Mouse (Mus musculus): Measurements from ENCODE around the gene Rilpl1. TPM values are rescaled to one million over a fixed set of nuclear protein-coding genes. Genes with fewer than 3 reads are reported as not detected.

Rilpl1 gene
- total RNA-seq, 1 experiment: 10.1 TPM

GRCm38 (mm10) chr5:124518648-124519047 lies 12.5 kb downstream of the Rilpl1 start:
- H3K27ac ChIP-seq (ENCODE audit: insufficient read depth, low read depth, low read length, poor library complexity, severe bottlenecking): no peak overlapping the region
- peaks cover 7% of the 10 kb centered on the region; the same call in 1 of the 2 replicates for H3K36me3 ChIP-seq (ENCODE audit: control insufficient read depth, insufficient read depth, low read length, poor library complexity, severe bottlenecking)
- no peaks in the 10 kb centered on the region for H3K4me1 ChIP-seq (ENCODE audit: control insufficient read depth in 2 of 2, insufficient read depth in 2 of 2, low read length in 2 of 2, poor library complexity in 1 of 2)
- H3K9me3 ChIP-seq (ENCODE audit: control insufficient read depth, insufficient read depth, low read depth, low read length): no peaks in the 10 kb centered on the region
- no peak overlapping the region for H3K9ac ChIP-seq (ENCODE audit: insufficient read depth, low read depth, low read length, poor library complexity, severe bottlenecking)
- DNase-seq (ENCODE audit: low read depth, low spot score): no peak
- no peak for TF ChIP-seq MAFK (IDR thresholded peaks at IDR 0.05; ENCODE audit: insufficient read depth, low read depth, low read length)
- TF ChIP-seq ZNF384 (IDR thresholded peaks at IDR 0.05; ENCODE audit: low read depth, low read length): no peak
- no peak for TF ChIP-seq ZC3H11A (IDR thresholded peaks at IDR 0.05; ENCODE audit: borderline replicate concordance, low read depth, low read length)
- no peak for TF ChIP-seq CHD2 (IDR thresholded peaks at IDR 0.05; ENCODE audit: low read depth, low read length)
- no peak for TF ChIP-seq HCFC1 (IDR thresholded peaks at IDR 0.05; ENCODE audit: borderline replicate concordance, insufficient read depth, low read length)
- no peak overlapping the region for H3K4me3 ChIP-seq (ENCODE audit: insufficient read depth in 1 of 2, low read depth in 1 of 2, low read length in 2 of 2, poor library complexity in 1 of 2, severe bottlenecking in 1 of 2)
- in situ Hi-C loops (cut with MboI; ENCODE audit: low sequenced_read_pairs in 2 of 2, unreplicated experiment in 2 of 2): no loop called here

GRCm38 (mm10) chr5:124515789-124516188 lies 15.4 kb downstream of the Rilpl1 start:
- in situ Hi-C loops (cut with MboI; ENCODE audit: low sequenced_read_pairs in 2 of 2, unreplicated experiment in 2 of 2): no loop called here
- Histone ChIP-seq H3K9me3 (ENCODE audit: control insufficient read depth, insufficient read depth, low read depth, low read length) (no peaks in the 10 kb centered on the region), H3K27ac (ENCODE audit: insufficient read depth, low read depth, low read length, poor library complexity, severe bottlenecking) (no peak overlapping the region), H3K36me3 (ENCODE audit: control insufficient read depth, insufficient read depth, low read length, poor library complexity, severe bottlenecking) (peaks cover 3% of the 10 kb centered on the region; the same call in 1 of the 2 replicates), H3K4me1 (ENCODE audit: control insufficient read depth in 2 of 2, insufficient read depth in 2 of 2, low read length in 2 of 2, poor library complexity in 1 of 2) (no peaks in the 10 kb centered on the region), H3K4me3 (ENCODE audit: insufficient read depth in 1 of 2, low read depth in 1 of 2, low read length in 2 of 2, poor library complexity in 1 of 2, severe bottlenecking in 1 of 2) (no peak overlapping the region), H3K9ac (ENCODE audit: insufficient read depth, low read depth, low read length, poor library complexity, severe bottlenecking) (no peak overlapping the region)
- TF ChIP-seq ZC3H11A (IDR thresholded peaks at IDR 0.05; ENCODE audit: borderline replicate concordance, low read depth, low read length) (no peak), CHD2 (IDR thresholded peaks at IDR 0.05; ENCODE audit: low read depth, low read length) (no peak), HCFC1 (IDR thresholded peaks at IDR 0.05; ENCODE audit: borderline replicate concordance, insufficient read depth, low read length) (no peak), MAFK (IDR thresholded peaks at IDR 0.05; ENCODE audit: insufficient read depth, low read depth, low read length) (no peak), ZNF384 (IDR thresholded peaks at IDR 0.05; ENCODE audit: low read depth, low read length) (no peak)
- DNase-seq (ENCODE audit: low read depth, low spot score): no peak

- Histone ChIP-seq H3K4me1 (ENCODE audit: control insufficient read depth in 2 of 2, insufficient read depth in 2 of 2, low read length in 2 of 2, poor library complexity in 1 of 2) (peaks cover 0 to 5% of the 10 kb centered on the region in 2 experiments; a peak in 2 of 4 replicates), H3K4me3 (ENCODE audit: insufficient read depth in 1 of 2, low read depth in 1 of 2, low read length in 2 of 2, poor library complexity in 1 of 2, severe bottlenecking in 1 of 2) (no peak overlapping the region), H3K27ac (ENCODE audit: insufficient read depth, low read depth, low read length, poor library complexity, severe bottlenecking) (no peak overlapping the region), H3K9me3 (ENCODE audit: control insufficient read depth, insufficient read depth, low read depth, low read length) (no peaks in the 10 kb centered on the region), H3K9ac (ENCODE audit: insufficient read depth, low read depth, low read length, poor library complexity, severe bottlenecking) (no peak overlapping the region; the same call in 1 of the 2 replicates), H3K36me3 (ENCODE audit: control insufficient read depth, insufficient read depth, low read length, poor library complexity, severe bottlenecking) (peaks cover 3% of the 10 kb centered on the region; the same call in 1 of the 2 replicates)
- TF ChIP-seq ZNF384 (IDR thresholded peaks at IDR 0.05; ENCODE audit: low read depth, low read length) (no peak), HCFC1 (IDR thresholded peaks at IDR 0.05; ENCODE audit: borderline replicate concordance, insufficient read depth, low read length) (no peak), ZC3H11A (IDR thresholded peaks at IDR 0.05; ENCODE audit: borderline replicate concordance, low read depth, low read length) (no peak), CHD2 (IDR thresholded peaks at IDR 0.05; ENCODE audit: low read depth, low read length) (no peak), MAFK (IDR thresholded peaks at IDR 0.05; ENCODE audit: insufficient read depth, low read depth, low read length) (no peak)
- in situ Hi-C loops (cut with MboI; ENCODE audit: low sequenced_read_pairs in 2 of 2, unreplicated experiment in 2 of 2): no loop called here
- DNase-seq (ENCODE audit: low read depth, low spot score): no peak
These were observed 20.6 kb downstream of the Rilpl1 start for GRCm38 (mm10) chr5:124510536-124511050.

- in situ Hi-C loops (cut with MboI; ENCODE audit: low sequenced_read_pairs in 2 of 2, unreplicated experiment in 2 of 2): no loop called here
- H3K27ac ChIP-seq (ENCODE audit: insufficient read depth, low read depth, low read length, poor library complexity, severe bottlenecking): no peak overlapping the region
- H3K9me3 ChIP-seq (ENCODE audit: control insufficient read depth, insufficient read depth, low read depth, low read length): no peaks in the 10 kb centered on the region
- H3K36me3 ChIP-seq (ENCODE audit: control insufficient read depth, insufficient read depth, low read length, poor library complexity, severe bottlenecking): peaks cover 3% of the 10 kb centered on the region; the same call in 1 of the 2 replicates
- TF ChIP-seq HCFC1 (IDR thresholded peaks at IDR 0.05; ENCODE audit: borderline replicate concordance, insufficient read depth, low read length): no peak
- no peak for TF ChIP-seq MAFK (IDR thresholded peaks at IDR 0.05; ENCODE audit: insufficient read depth, low read depth, low read length)
- DNase-seq (ENCODE audit: low read depth, low spot score): no peak
- no peak overlapping the region for H3K4me3 ChIP-seq (ENCODE audit: insufficient read depth in 1 of 2, low read depth in 1 of 2, low read length in 2 of 2, poor library complexity in 1 of 2, severe bottlenecking in 1 of 2)
- no peak overlapping the region for H3K9ac ChIP-seq (ENCODE audit: insufficient read depth, low read depth, low read length, poor library complexity, severe bottlenecking)
- H3K4me1 ChIP-seq (ENCODE audit: control insufficient read depth in 2 of 2, insufficient read depth in 2 of 2, low read length in 2 of 2, poor library complexity in 1 of 2): peaks cover 0 to 5% of the 10 kb centered on the region in 2 experiments; a peak in 2 of 4 replicates
These were observed 21.4 kb downstream of the Rilpl1 start for GRCm38 (mm10) chr5:124509742-124510237.
